Mouse (Mus musculus) small intestine, adult 2 months (tissue): ENCODE measurements around the gene Dupd1. TPM values are rescaled to one million over a fixed set of nuclear protein-coding genes. Genes with fewer than 3 reads are reported as not detected.

Experiments
- H3K27ac ChIP-seq: fragments of 200-500 bp; 2 replicates; pipeline ENCODE4 v1.5.1; 2012; ENCODE audit warnings: low read depth, low read length, control low read depth, inconsistent platforms; ENCODE audit not compliant: insufficient read depth
- H3K27me3 ChIP-seq: fragments of 200-500 bp; 2 replicates; pipeline ENCODE4 v1.6.1; 2012; ENCODE audit warnings: mild to moderate bottlenecking, moderate library complexity, low read length, inconsistent platforms; ENCODE audit not compliant: control insufficient read depth, insufficient read depth
- H3K36me3 ChIP-seq: fragments of 200-500 bp; 2 replicates; pipeline ENCODE4 v1.6.1; 2012; ENCODE audit warnings: mild to moderate bottlenecking, low read length, control low read depth, inconsistent platforms; ENCODE audit not compliant: control insufficient read depth, insufficient read depth
- H3K4me1 ChIP-seq: fragments of 200-500 bp; 2 replicates; pipeline ENCODE4 v1.6.1; 2012; ENCODE audit warnings: low read length, inconsistent platforms, mixed read lengths; ENCODE audit not compliant: control insufficient read depth, insufficient read depth, insufficient read length
- H3K4me3 ChIP-seq: fragments of 200-500 bp; 2 replicates; pipeline ENCODE4 v1.5.1; 2012; ENCODE audit warnings: low read depth, mild to moderate bottlenecking, control low read depth, inconsistent platforms, low read length, moderate library complexity
- CTCF ChIP-seq: fragments of 200-500 bp; IDR thresholded peaks from 2 replicates; pipeline ENCODE4 v1.5.1; 2012; ENCODE audit warnings: low read depth, mild to moderate bottlenecking, control low read depth, inconsistent platforms, low read length, moderate library complexity, mixed read lengths; ENCODE audit not compliant: insufficient replicate concordance, insufficient read length; ENCODE audit errors: extremely low read depth
- POLR2A ChIP-seq: fragments of 200-500 bp; IDR thresholded peaks from 2 replicates; pipeline ENCODE4 v1.6.1; 2012; ENCODE audit warnings: low read depth, mild to moderate bottlenecking, control low read depth, inconsistent platforms, low read length, moderate library complexity
- WGBS: fragments of 180-500 bp; shearing (Covaris S2); methylation state at CpG from one replicate; pipeline ENCODE4 v1.1.7; 2018; 5-methylcytosine and 5-hydroxymethylcytosine counted together
- polyA plus RNA-seq: library from polyadenylated mRNA; depleted of rRNA; stranded (reverse); fragments of >200 nt; gene quantifications from 2 replicates; pipeline ENCODE4 v1.2.3, GENCODE M21; 2012

Dupd1 gene
- polyA plus RNA-seq, 1 experiment, result not detected

GRCm38 (mm10) chr14:21685411-21686146 is 28.8 kb downstream of the Dupd1 start:
- Histone ChIP-seq H3K27me3 (no peaks in the 10 kb centered on the region), H3K27ac (no peak overlapping the region), H3K36me3 (no peaks in the 10 kb centered on the region), H3K4me3 (no peak overlapping the region), H3K4me1 (peaks cover 3% of the 10 kb centered on the region; the same call in 1 of the 2 replicates)
- 84% methylated on average over 10 of the region's 10 CpGs for WGBS
- no peak for TF ChIP-seq POLR2A
- no peak for TF ChIP-seq CTCF

DNA sequence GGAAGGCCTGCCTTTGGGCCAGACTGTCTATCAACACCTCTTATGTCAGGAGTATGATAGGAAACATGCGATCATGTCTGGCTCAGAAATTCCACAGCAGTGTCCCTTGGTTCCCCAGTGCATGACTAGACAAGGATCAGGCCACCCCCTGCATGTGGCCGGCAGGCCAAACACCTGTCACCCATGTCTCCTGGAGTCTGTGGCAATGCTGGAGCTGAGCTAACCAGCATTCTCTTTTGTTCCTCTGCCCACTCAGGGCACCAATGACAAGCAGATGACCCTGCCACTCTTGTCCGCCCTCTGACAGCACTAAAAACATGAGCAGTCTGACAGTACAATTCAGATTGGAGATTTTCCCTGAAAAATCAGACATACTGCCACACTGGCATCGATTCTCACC is 30.5 kb downstream of the Dupd1 start:
- 91% methylated on average over 4 of the region's 4 CpGs for WGBS
- H3K36me3 ChIP-seq, result no peaks in the 10 kb centered on the region
- TF ChIP-seq POLR2A, result no peak
- TF ChIP-seq CTCF, result no peak

GRCm38 (mm10) chr14:21682681-21683129 is 31.7 kb downstream of the Dupd1 start:
- Histone ChIP-seq H3K4me3 (no peak overlapping the region), H3K36me3 (no peaks in the 10 kb centered on the region), H3K27ac (no peak overlapping the region), H3K4me1 (peaks cover 3% of the 10 kb centered on the region; the same call in 1 of the 2 replicates), H3K27me3 (no peaks in the 10 kb centered on the region)
- TF ChIP-seq POLR2A (no peak), CTCF (no peak)
- 3% methylated on average over 9 of the region's 9 CpGs for WGBS

More for the DNA sequence above, 30.5 kb downstream of the Dupd1 start:
- Histone ChIP-seq H3K4me3 (no peak overlapping the region), H3K27me3 (no peaks in the 10 kb centered on the region), H3K4me1 (peaks cover 3% of the 10 kb centered on the region; the same call in 1 of the 2 replicates), H3K27ac (no peak overlapping the region)

GRCm38 (mm10) chr14:21679631-21680201 is 34.7 kb downstream of the Dupd1 start:
- TF ChIP-seq CTCF, result no peak
- no peak for TF ChIP-seq POLR2A
- no peak overlapping the region for H3K27ac ChIP-seq
- no peak overlapping the region for H3K4me3 ChIP-seq
- no peaks in the 10 kb centered on the region for H3K27me3 ChIP-seq
- H3K36me3 ChIP-seq, result no peaks in the 10 kb centered on the region
- H3K4me1 ChIP-seq, result no peaks in the 10 kb centered on the region
- 66% methylated on average over 8 of the region's 8 CpGs for WGBS

DNA sequence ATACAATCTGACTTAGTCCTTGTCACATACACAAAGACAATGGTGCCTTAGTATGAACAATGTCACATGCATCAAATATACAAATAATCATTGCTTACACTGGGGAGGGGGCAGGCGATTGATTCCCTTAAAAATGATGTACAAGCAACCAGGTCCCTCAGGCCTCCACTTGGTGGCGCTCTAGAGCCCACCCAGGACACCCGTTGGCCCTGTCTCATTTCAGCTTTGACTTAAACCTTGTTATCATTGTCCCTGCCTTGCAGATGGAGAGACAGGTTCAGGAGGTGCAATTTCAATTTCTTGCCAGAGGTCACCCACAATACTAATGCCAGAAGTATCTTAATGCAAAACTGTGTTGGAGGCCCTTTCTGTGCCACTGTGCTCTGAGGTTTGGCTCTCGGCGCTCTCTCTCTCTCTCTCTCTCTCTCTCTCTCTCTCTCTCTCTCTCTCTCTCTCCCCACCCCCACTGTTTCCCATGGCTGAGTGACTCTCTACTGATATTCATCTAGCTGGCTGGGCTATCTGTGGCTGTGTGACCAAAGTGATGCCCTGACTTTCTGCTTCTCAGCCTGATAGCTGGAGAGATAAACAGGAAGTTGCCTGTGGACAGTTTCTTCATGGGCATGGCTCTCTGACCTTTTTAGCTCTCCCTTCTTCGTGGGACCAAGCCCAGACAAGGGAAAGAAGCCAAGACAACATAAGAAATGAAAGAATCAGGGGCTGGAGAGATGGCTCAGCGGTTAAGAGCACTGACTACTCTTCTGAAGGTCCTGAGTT is 35.7 kb downstream of the Dupd1 start:
- WGBS, result 44% methylated on average over 7 of the region's 7 CpGs
- TF ChIP-seq POLR2A (no peak), CTCF (peak; percentile 64; the same call in 1 of the 2 replicates)
- Histone ChIP-seq H3K27me3 (no peaks in the 10 kb centered on the region), H3K27ac (no peak overlapping the region), H3K4me3 (no peak overlapping the region), H3K36me3 (no peaks in the 10 kb centered on the region), H3K4me1 (no peaks in the 10 kb centered on the region)

- H3K27ac ChIP-seq, result no peak overlapping the region
- H3K4me1 ChIP-seq, result no peaks in the 10 kb centered on the region
- 95% methylated on average over 2 of the region's 2 CpGs for WGBS
- H3K27me3 ChIP-seq, result no peaks in the 10 kb centered on the region
- no peaks in the 10 kb centered on the region for H3K36me3 ChIP-seq
- H3K4me3 ChIP-seq, result no peak overlapping the region
- TF ChIP-seq CTCF (no peak), POLR2A (no peak)
These were observed 38.2 kb downstream of the Dupd1 start for GRCm38 (mm10) chr14:21676223-21676622.

DNA sequence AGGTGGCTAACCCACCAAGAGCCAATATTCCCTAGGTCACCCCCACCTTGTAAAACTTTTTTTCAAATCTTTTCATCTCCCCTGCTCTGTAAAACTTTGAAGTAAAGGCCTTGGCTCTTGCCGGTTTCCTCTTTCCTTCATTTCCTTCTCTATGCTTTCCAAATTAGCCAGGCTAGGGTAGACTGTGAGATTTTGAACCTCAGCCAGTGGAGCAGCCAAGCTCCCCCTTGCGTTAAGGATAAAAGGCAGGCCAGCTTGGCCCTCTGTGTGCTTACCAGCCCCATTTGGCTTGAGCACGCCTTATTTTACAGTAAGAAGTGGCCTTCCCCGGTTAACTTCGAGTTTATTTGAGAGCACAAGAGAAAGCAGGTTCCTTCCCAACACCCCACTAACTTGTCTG is 39.9 kb downstream of the Dupd1 start:
- Histone ChIP-seq H3K36me3 (peaks cover 11% of the 10 kb centered on the region), H3K4me3 (no peak overlapping the region), H3K27ac (no peak overlapping the region), H3K27me3 (no peaks in the 10 kb centered on the region), H3K4me1 (no peaks in the 10 kb centered on the region)
- WGBS, result 50% methylated on average over 5 of the region's 5 CpGs
- no peak for TF ChIP-seq CTCF
- TF ChIP-seq POLR2A, result no peak
